Mouse (Mus musculus) erythroblast, embryonic 14.5 days (primary cell): ENCODE data around the gene Pskh1.

Experiments
- GATA1 ChIP-seq: IDR thresholded peaks from 2 replicates; pipeline ENCODE4 v1.6.1; 2012; ENCODE audit warnings: low read length, inconsistent platforms, mixed read lengths
- TAL1 ChIP-seq: IDR thresholded peaks from 3 replicates; pipeline ENCODE4 v1.6.1; 2012; ENCODE audit warnings: low read length, inconsistent platforms, mixed read lengths

GRCm38 (mm10) chr8:105965905-105966341 lies 65.7 kb downstream of the Pskh1 start, which contains the start of gene Slc12a4:
- no peak for TF ChIP-seq TAL1
- TF ChIP-seq GATA1: no peak
